In the genomic region with DNA sequence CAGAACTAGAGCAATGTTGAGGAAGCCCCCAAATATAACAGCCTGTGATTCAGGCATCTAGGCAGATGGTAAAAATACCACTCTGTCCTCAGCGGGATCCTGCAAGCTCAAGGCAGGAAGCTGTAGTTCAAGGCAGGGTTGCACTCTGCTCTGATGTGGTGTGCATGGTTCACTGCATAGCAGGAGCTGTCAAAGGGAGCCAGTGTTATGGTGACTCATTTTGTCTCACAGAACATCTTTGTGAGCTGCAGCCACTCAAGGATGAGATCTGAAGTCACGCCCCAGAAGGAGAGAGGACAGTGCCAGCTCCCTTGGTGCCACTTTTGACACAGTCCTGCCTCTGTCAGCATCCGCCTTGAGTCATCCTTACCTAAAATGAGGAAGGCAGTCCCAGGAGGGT, we compare ENCODE assay signal across 28 mouse cellular contexts. TPM values are rescaled to one million over a fixed set of nuclear protein-coding genes. Genes with fewer than 3 reads are reported as not detected.
"Had no signal": no experiment of that assay in that cellular context is flagged by ENCODE, and none has a peak within 500 bp of the region (broad histone marks: within the 10 kb centered on the region; RNA-seq: fewer than 3 reads in every experiment).

No protein-coding gene starts in this region.

- H3K36me3 ChIP-seq: heart, embryonic 12.5 days; hindbrain, embryonic 10.5 days; hindbrain, embryonic 12.5 days; intestine, embryonic 15.5 days; limb, embryonic 10.5 days; limb, embryonic 12.5 days had no signal

- H3K4me3 ChIP-seq: gastrocnemius, adult 2 months; heart, adult 2 months; heart, embryonic 12.5 days; hindbrain, embryonic 10.5 days; hindbrain, embryonic 12.5 days; intestine, embryonic 15.5 days; layer of hippocampus, adult 2 months; left cerebral cortex, adult 2 months; limb, embryonic 10.5 days; limb, embryonic 12.5 days had no signal

- H3K27ac ChIP-seq: gastrocnemius, adult 2 months; heart, adult 2 months; hindbrain, embryonic 10.5 days; hindbrain, embryonic 12.5 days; hindbrain, embryonic 14.5 days; intestine, embryonic 15.5 days; layer of hippocampus, adult 2 months; left cerebral cortex, adult 2 months; limb, embryonic 10.5 days; limb, embryonic 12.5 days had no signal

- H3K9me3 ChIP-seq: heart, embryonic 12.5 days; hindbrain, embryonic 10.5 days; intestine, embryonic 15.5 days; limb, embryonic 10.5 days had no signal

- H3K27me3 ChIP-seq: heart, embryonic 12.5 days; hindbrain, embryonic 12.5 days; intestine, embryonic 15.5 days; limb, embryonic 12.5 days had no signal

- H3K4me1 ChIP-seq: heart, embryonic 12.5 days; hindbrain, embryonic 10.5 days; hindbrain, embryonic 12.5 days; intestine, embryonic 15.5 days; limb, embryonic 10.5 days; limb, embryonic 12.5 days had no signal

- DNase-seq: gastrocnemius, adult 2 months; gastrocnemius, postnatal 10 days; gastrocnemius, postnatal 25 days; heart, adult 2 months; heart, postnatal 10 days; heart, postnatal 4 days; kidney, adult 18-20 months; kidney, adult 8-10 months; kidney, postnatal 10 days; kidney, postnatal 25 days; kidney, postnatal 4 days; liver had no signal

RNA-seq across cellular contexts. Expression of gene Gpr26, which starts 28.6 kb away (rescaled TPM):
- polyA plus RNA-seq: heart, adult 2 months; heart, embryonic 12.5 days; heart, embryonic 14.5 days; heart, embryonic 16.5 days; inflammation-experienced regulatory T-cells, adult 6 months; intestine, embryonic 15.5 days; intestine, postnatal 0 days; kidney, embryonic 14.5 days; kidney, embryonic 16.5 days; limb, embryonic 10.5 days; limb, embryonic 12.5 days; liver, embryonic 11.5 days had no signal
